Mouse (Mus musculus): ENCODE results near the gene Diablo. TPM values are rescaled to one million over a fixed set of nuclear protein-coding genes. Genes with fewer than 3 reads are reported as not detected.

Gene Diablo
- polyA plus RNA-seq, 2 experiments: 85.2 to 97.4 TPM

DNA sequence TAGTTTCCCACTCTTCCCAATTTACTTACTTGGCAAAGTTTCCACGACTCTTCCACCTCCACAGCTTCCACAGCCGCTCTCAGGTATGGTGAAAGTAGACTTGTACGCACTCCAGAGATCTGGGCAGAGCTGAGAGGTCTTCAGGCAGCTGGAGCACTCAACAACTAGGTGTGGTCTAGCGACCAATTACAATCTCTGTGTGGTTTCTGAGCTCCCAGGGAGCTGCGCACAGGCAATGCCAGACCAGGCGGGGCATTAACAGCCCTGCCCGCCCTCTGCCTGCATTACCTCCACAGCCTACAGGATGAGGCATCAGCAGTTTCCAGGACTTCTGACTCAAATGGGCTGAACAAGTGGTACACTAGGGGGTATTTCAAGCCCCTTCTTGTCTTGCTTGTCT is 1.3 kb upstream of the Diablo start, which contains the start of gene Gm49027:
Gene Gm49027 (minus strand): TSS at position 208 of the 400 bp plus-strand sequence.
- Histone ChIP-seq H3K4me3 (replicated peaks; ENCODE audit: low read length) (peak within 1 kb of the TSS; percentile 94), H3K9me3 (ENCODE audit: control insufficient read depth, low read length) (no peaks in the 10 kb centered on the region), H3K9ac (ENCODE audit: low read depth, low read length, severe bottlenecking) (no peak within 1 kb of the TSS), H3K36me3 (ENCODE audit: control insufficient read depth, insufficient read depth, low read length) (peaks cover 24% of the 10 kb centered on the region), H3K27ac (replicated peaks; ENCODE audit: low read depth, low read length) (no peak within 1 kb of the TSS), H3K4me1 (ENCODE audit: control insufficient read depth, insufficient read depth, low read length) (peaks cover 20% of the 10 kb centered on the region), H3K27me3 (ENCODE audit: control insufficient read depth, insufficient read depth, low read length) (no peaks in the 10 kb centered on the region), H3K4me2 (replicated peaks; ENCODE audit: low read depth, low read length, severe bottlenecking) (peak within 1 kb of the TSS; percentile 92)
- 86% methylated on average over 7 of the region's 7 CpGs for WGBS
- DNase-seq (ENCODE audit: low spot score) (no peak), ATAC-seq (ENCODE audit: low FRiP score, low read depth) (no peak)
- TF ChIP-seq POLR2A (IDR thresholded peaks at IDR 0.05; ENCODE audit: borderline replicate concordance, extremely low read depth, insufficient read depth, insufficient read length): no peak

DNA sequence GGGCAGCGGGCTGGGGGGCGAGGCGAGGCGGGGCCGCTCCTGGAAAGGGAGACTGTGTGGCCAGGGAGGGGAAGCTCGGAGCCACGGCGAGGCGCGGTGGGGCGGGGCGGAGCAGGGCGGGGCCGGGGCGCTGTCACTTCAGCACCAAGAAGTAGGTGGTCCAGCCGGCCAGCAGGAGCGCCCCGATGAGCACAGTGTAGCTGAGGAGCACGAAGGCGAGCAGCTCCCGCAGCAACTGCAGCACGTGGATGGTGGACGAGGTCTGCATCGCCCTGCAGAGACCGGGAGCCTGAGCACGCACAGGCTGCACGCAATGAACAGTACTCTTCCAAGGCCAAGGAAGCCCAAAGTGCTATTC is 396 bp upstream of the Diablo start:
- WGBS: 3% methylated on average over 16 of the region's 27 CpGs
- no peaks in the 10 kb centered on the region for H3K9me3 ChIP-seq (ENCODE audit: control insufficient read depth, low read length)
- ATAC-seq (ENCODE audit: low FRiP score, low read depth): peak; percentile 96
- peaks cover 18% of the 10 kb centered on the region; the same call in 1 of the 2 replicates for H3K36me3 ChIP-seq (ENCODE audit: control insufficient read depth, insufficient read depth, low read length)
- no peak for TF ChIP-seq POLR2A (IDR thresholded peaks at IDR 0.05; ENCODE audit: borderline replicate concordance, extremely low read depth, insufficient read depth, insufficient read length)
- H3K4me2 ChIP-seq (replicated peaks; ENCODE audit: low read depth, low read length, severe bottlenecking): peak overlapping the region; percentile 92
- H3K27ac ChIP-seq (replicated peaks; ENCODE audit: low read depth, low read length): no peak overlapping the region
- no peaks in the 10 kb centered on the region for H3K27me3 ChIP-seq (ENCODE audit: control insufficient read depth, insufficient read depth, low read length)
- H3K9ac ChIP-seq (ENCODE audit: low read depth, low read length, severe bottlenecking): no peak overlapping the region
- peak overlapping the region; percentile 94 for H3K4me3 ChIP-seq (replicated peaks; ENCODE audit: low read length)
- peaks cover 20% of the 10 kb centered on the region for H3K4me1 ChIP-seq (ENCODE audit: control insufficient read depth, insufficient read depth, low read length)
- DNase-seq (ENCODE audit: low spot score): peak; percentile 79

DNA sequence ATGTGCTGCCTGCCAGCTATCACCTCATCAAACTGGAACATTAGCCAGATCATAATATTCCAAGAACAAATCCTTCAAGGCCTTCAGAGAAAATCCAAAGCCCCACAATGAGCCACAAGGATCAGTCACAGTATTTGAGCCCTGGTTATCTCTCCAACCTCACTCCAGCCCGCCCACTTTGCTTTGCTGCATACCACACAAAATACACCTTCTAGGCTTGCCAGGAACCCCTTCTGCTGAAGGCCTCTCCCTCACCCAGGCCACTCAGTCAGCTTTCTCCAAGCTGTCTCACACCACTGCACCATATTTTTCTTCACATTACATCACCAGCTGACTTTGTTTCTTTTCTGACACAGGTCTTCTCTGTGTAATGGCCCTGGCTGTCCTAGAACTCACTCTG is 1.8 kb downstream of the Diablo start:
- Histone ChIP-seq H3K36me3 (ENCODE audit: control insufficient read depth, insufficient read depth, low read length) (peaks cover 22% of the 10 kb centered on the region), H3K9ac (ENCODE audit: low read depth, low read length, severe bottlenecking) (no peak overlapping the region), H3K4me1 (ENCODE audit: control insufficient read depth, insufficient read depth, low read length) (peaks cover 20% of the 10 kb centered on the region), H3K4me2 (replicated peaks; ENCODE audit: low read depth, low read length, severe bottlenecking) (0 out of 2 replicates have a peak overlapping the region, but pooled peaks have one; percentile 1), H3K27me3 (ENCODE audit: control insufficient read depth, insufficient read depth, low read length) (no peaks in the 10 kb centered on the region), H3K27ac (replicated peaks; ENCODE audit: low read depth, low read length) (no peak overlapping the region), H3K4me3 (replicated peaks; ENCODE audit: low read length) (no peak overlapping the region), H3K9me3 (ENCODE audit: control insufficient read depth, low read length) (no peaks in the 10 kb centered on the region)
- no peak for DNase-seq (ENCODE audit: low spot score)
- no peak for ATAC-seq (ENCODE audit: low FRiP score, low read depth)
- WGBS: 67% methylated on average over 1 of the region's 1 CpGs
- TF ChIP-seq POLR2A (IDR thresholded peaks at IDR 0.05; ENCODE audit: borderline replicate concordance, extremely low read depth, insufficient read depth, insufficient read length): no peak

DNA sequence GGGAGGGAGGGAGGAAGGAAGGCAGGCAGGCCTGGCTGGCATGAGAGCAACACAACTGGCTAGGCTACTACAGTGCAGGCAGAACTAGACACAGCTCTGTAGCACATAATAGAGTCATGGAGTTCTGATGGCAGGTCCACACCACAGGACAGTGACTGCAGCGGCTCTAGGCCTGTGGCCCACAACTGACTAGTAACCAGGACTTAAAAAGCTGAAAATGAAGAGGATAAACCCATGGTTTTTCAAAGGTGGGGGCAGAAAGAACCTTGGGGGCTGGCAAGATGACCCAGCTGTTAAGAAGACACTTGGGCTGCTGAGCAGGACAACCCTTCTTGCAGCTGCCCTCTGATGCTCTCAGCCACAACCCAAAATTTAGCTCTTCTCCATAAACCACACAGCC is 2.4 kb downstream of the Diablo start:
- no peaks in the 10 kb centered on the region for H3K27me3 ChIP-seq (ENCODE audit: control insufficient read depth, insufficient read depth, low read length)
- no peak overlapping the region for H3K27ac ChIP-seq (replicated peaks; ENCODE audit: low read depth, low read length)
- peaks cover 26% of the 10 kb centered on the region for H3K36me3 ChIP-seq (ENCODE audit: control insufficient read depth, insufficient read depth, low read length)
- no peaks in the 10 kb centered on the region for H3K9me3 ChIP-seq (ENCODE audit: control insufficient read depth, low read length)
- no peak for TF ChIP-seq POLR2A (IDR thresholded peaks at IDR 0.05; ENCODE audit: borderline replicate concordance, extremely low read depth, insufficient read depth, insufficient read length)
- DNase-seq (ENCODE audit: low spot score) (no peak), ATAC-seq (ENCODE audit: low FRiP score, low read depth) (no peak)
- 94% methylated on average over 1 of the region's 1 CpGs for WGBS
- no peak overlapping the region for H3K4me2 ChIP-seq (replicated peaks; ENCODE audit: low read depth, low read length, severe bottlenecking)
- no peak overlapping the region for H3K4me3 ChIP-seq (replicated peaks; ENCODE audit: low read length)
- peaks cover 20% of the 10 kb centered on the region for H3K4me1 ChIP-seq (ENCODE audit: control insufficient read depth, insufficient read depth, low read length)
- no peak overlapping the region for H3K9ac ChIP-seq (ENCODE audit: low read depth, low read length, severe bottlenecking)

DNA sequence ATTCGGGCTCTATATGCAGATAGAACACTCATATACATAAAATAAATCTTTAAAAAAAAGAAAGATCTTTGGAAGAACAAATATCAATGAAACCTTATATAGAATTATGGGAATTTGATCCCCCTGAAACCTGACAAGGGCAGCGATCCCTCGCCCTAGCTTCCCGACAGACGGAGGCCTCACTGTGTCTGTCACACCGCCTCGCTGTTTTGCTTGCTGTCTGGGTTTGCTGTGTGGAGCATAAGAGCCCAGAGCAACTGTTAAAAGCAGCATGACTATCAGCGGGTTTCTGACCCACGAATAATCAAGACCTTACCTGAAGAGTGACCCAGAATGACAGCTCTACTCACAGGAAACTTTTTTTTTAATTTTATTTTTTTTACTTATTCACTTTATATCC is 3.3 kb downstream of the Diablo start:
- Histone ChIP-seq H3K27ac (replicated peaks; ENCODE audit: low read depth, low read length) (no peak overlapping the region), H3K9ac (ENCODE audit: low read depth, low read length, severe bottlenecking) (no peak overlapping the region), H3K4me2 (replicated peaks; ENCODE audit: low read depth, low read length, severe bottlenecking) (no peak overlapping the region), H3K27me3 (ENCODE audit: control insufficient read depth, insufficient read depth, low read length) (no peaks in the 10 kb centered on the region), H3K36me3 (ENCODE audit: control insufficient read depth, insufficient read depth, low read length) (peaks cover 35% of the 10 kb centered on the region), H3K4me1 (ENCODE audit: control insufficient read depth, insufficient read depth, low read length) (peaks cover 20% of the 10 kb centered on the region), H3K4me3 (replicated peaks; ENCODE audit: low read length) (no peak overlapping the region), H3K9me3 (ENCODE audit: control insufficient read depth, low read length) (no peaks in the 10 kb centered on the region)
- TF ChIP-seq POLR2A (IDR thresholded peaks at IDR 0.05; ENCODE audit: borderline replicate concordance, extremely low read depth, insufficient read depth, insufficient read length): no peak
- DNase-seq (ENCODE audit: low spot score) (no peak), ATAC-seq (ENCODE audit: low FRiP score, low read depth) (no peak)
- 68% methylated on average over 9 of the region's 9 CpGs for WGBS

DNA sequence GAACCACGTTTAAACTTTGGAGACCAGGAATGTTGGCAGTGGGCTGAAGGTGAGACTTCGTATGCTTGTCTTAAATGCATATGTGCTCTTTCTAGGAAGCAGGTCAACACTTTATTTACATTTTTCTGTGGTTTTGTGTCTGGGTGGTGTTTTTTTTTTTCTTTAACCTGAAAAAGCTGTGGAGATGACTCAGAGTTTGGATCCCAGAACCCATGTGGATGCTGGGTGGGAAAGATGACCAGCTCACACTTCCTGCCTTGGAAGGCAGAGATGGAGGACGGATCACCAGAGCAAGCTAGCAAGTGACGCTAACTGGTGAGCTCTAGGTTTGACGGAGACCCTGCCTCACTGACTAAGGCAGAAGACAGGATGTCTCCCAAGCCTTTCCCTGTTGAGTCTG is 9.1 kb downstream of the Diablo start:
- no peaks in the 10 kb centered on the region for H3K4me1 ChIP-seq (ENCODE audit: control insufficient read depth, insufficient read depth, low read length)
- ATAC-seq (ENCODE audit: low FRiP score, low read depth) (no peak), DNase-seq (ENCODE audit: low spot score) (no peak)
- no peak overlapping the region for H3K27ac ChIP-seq (replicated peaks; ENCODE audit: low read depth, low read length)
- no peak for TF ChIP-seq POLR2A (IDR thresholded peaks at IDR 0.05; ENCODE audit: borderline replicate concordance, extremely low read depth, insufficient read depth, insufficient read length)
- peaks cover 58% of the 10 kb centered on the region for H3K36me3 ChIP-seq (ENCODE audit: control insufficient read depth, insufficient read depth, low read length)
- H3K4me3 ChIP-seq (replicated peaks; ENCODE audit: low read length): no peak overlapping the region
- H3K9me3 ChIP-seq (ENCODE audit: control insufficient read depth, low read length): no peaks in the 10 kb centered on the region
- H3K4me2 ChIP-seq (replicated peaks; ENCODE audit: low read depth, low read length, severe bottlenecking): no peak overlapping the region
- no peaks in the 10 kb centered on the region for H3K27me3 ChIP-seq (ENCODE audit: control insufficient read depth, insufficient read depth, low read length)
- H3K9ac ChIP-seq (ENCODE audit: low read depth, low read length, severe bottlenecking): no peak overlapping the region
- WGBS: 88% methylated on average over 5 of the region's 5 CpGs
